9 mouse cellular contexts compared by ENCODE assay signal in the genomic region with DNA sequence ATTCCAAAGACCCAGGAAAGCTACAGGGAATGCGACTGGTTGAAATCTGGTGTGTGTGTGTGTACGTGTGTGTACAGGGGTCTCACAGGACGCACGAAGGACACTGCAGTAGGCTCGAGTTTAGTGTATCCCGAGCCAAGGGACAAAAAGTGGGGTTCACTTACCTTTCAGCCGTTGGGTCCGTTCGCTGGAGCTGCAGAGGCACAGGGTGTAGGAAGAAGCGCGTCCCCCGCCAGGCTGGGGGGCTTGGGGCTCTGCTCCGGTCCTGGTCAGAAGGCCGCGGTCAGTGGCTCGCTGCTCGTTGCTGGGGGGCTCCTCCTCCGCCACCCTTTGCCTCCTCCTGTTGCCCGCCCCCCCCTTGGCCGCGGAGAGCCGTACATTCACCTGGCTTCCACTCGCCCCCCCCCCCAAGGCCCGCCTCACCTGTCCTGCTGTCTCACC. TPM values are rescaled to one million over a fixed set of nuclear protein-coding genes. Genes with fewer than 3 reads are reported as not detected.
DNase-seq lines count a peak whose midpoint lies in the region; ATAC-seq and TF ChIP-seq lines count a peak whose summit lies in the region.
"Had no signal": no experiment of that assay in that cellular context is flagged by ENCODE, and none has a peak within 500 bp of the region (broad histone marks: within the 10 kb centered on the region; RNA-seq: fewer than 3 reads in every experiment).

No protein-coding gene starts in this region.

- H3K79me2 ChIP-seq in macrophage (ENCODE audit: inconsistent target), result peaks cover 50% of the 10 kb centered on the region

- WGBS in heart, embryonic 11.5 days (ENCODE audit: insufficient replicate concordance), result 1% methylated on average over 17 of the region's 24 CpGs
- WGBS in kidney, postnatal 0 days, result 0% methylated on average over 21 of the region's 24 CpGs
- 0% methylated on average over 19 of the region's 24 CpGs for WGBS in macrophage (ENCODE audit: missing documents)

- no peak for ATAC-seq in heart, embryonic 11.5 days (replicated peaks; ENCODE audit: insufficient number of reproducible peaks, low FRiP score, low TSS enrichment)
- ATAC-seq in kidney, postnatal 0 days (replicated peaks; ENCODE audit: low FRiP score, low read depth), result no peak

- peaks cover 30% of the 10 kb centered on the region for H3K4me1 ChIP-seq in heart, embryonic 11.5 days (ENCODE audit: control insufficient read depth, insufficient read depth, low read length)
- H3K4me1 ChIP-seq in kidney, postnatal 0 days (replicated peaks; ENCODE audit: insufficient read depth, low read length), result peaks cover 26% of the 10 kb centered on the region

- TF ChIP-seq CTCF in kidney, postnatal 0 days (IDR thresholded peaks at IDR 0.05; ENCODE audit: low read depth), result no peak

- peak; percentile 43 to 45 for DNase-seq in spleen, postnatal 10 days (ENCODE audit: low spot score in 2 of 2)
- no peak for DNase-seq in spleen, adult 12 weeks (ENCODE audit: low spot score)
- peak; percentile 73 for DNase-seq in cerebellum, adult 9-10 months
- DNase-seq in kidney, postnatal 0 days (ENCODE audit: low spot score), result peak; percentile 30
- DNase-seq in right cerebral cortex, postnatal 36 days (ENCODE audit: low spot score in 2 of 2), result no peak
- no peak for DNase-seq in left cerebral cortex, postnatal 36 days (ENCODE audit: low spot score in 2 of 2)

- H3K9me3 ChIP-seq in heart, embryonic 11.5 days (replicated peaks; ENCODE audit: control insufficient read depth, low read length), result no peaks in the 10 kb centered on the region
- H3K9me3 ChIP-seq in kidney, postnatal 0 days (replicated peaks; ENCODE audit: low read length), result no peaks in the 10 kb centered on the region

- intact Hi-C loops in left cerebral cortex, postnatal 36 days (cut with DNase I), result no loop called here

- H3K4me3 ChIP-seq in heart, embryonic 11.5 days (ENCODE audit: low read depth, low read length), result peak overlapping the region; percentile 70
- H3K4me3 ChIP-seq in kidney, postnatal 0 days (replicated peaks; ENCODE audit: low read depth, low read length), result peak overlapping the region; percentile 51
- H3K4me3 ChIP-seq in macrophage (ENCODE audit: inconsistent target), result peak overlapping the region; percentile 85

- H3K9ac ChIP-seq in heart, embryonic 11.5 days (ENCODE audit: low read depth, low read length), result peak overlapping the region; percentile 86
- H3K9ac ChIP-seq in kidney, postnatal 0 days (ENCODE audit: low read depth, low read length), result peak overlapping the region; percentile 76

- peak overlapping the region; percentile 100 for H3K4me2 ChIP-seq in heart, embryonic 11.5 days
- peak overlapping the region; percentile 99 for H3K4me2 ChIP-seq in kidney, postnatal 0 days (ENCODE audit: low read length)

- no peak overlapping the region for H3K27ac ChIP-seq in heart, embryonic 11.5 days (ENCODE audit: low read depth, low read length)
- peak overlapping the region; percentile 88 for H3K27ac ChIP-seq in kidney, postnatal 0 days
- peak overlapping the region; percentile 96 for H3K27ac ChIP-seq in macrophage

- no peaks in the 10 kb centered on the region for H3K36me3 ChIP-seq in heart, embryonic 11.5 days (ENCODE audit: control insufficient read depth, insufficient read depth, low read length)
- H3K36me3 ChIP-seq in kidney, postnatal 0 days (ENCODE audit: insufficient read depth, low read length), result no peaks in the 10 kb centered on the region
- H3K36me3 ChIP-seq in macrophage (ENCODE audit: inconsistent target), result no peaks in the 10 kb centered on the region

- no peaks in the 10 kb centered on the region for H3K27me3 ChIP-seq in heart, embryonic 11.5 days (ENCODE audit: control insufficient read depth, insufficient read depth, low read length)
- no peaks in the 10 kb centered on the region for H3K27me3 ChIP-seq in kidney, postnatal 0 days (ENCODE audit: insufficient read depth, low read length)

RNA-seq across cellular contexts. Expression of a gene that starts 1.7 kb away (rescaled TPM):
- polyA plus RNA-seq in heart, embryonic 11.5 days (2014; fragmentation: Nextera tagmentation; extraction: Ambion mirVana), result 1.2 and 2.2 TPM in 2 replicates
- 4.3 TPM in 2 replicates for polyA plus RNA-seq in kidney, postnatal 0 days (2015; fragmentation: Nextera tagmentation; extraction: Ambion mirVana)
- total RNA-seq in macrophage (2018; cell fraction: chromatin; rRNA removed), result 10 to 100 TPM in 20 of 26 experiments, 1 to 10 TPM in 6; 2.5 to 53.1 (median 18.1) TPM
- 10 to 100 TPM; 23.0 to 84.5 (median 54.9) TPM for total RNA-seq in macrophage (2018; cell fraction: cytosol; rRNA removed)
- 10 to 100 TPM; 11.2 to 95.4 (median 44.7) TPM for total RNA-seq in macrophage (2018; cell fraction: nucleus; rRNA removed)
- 41.6 to 50.1 TPM (median 42.1 TPM) in 3 replicates for polyA plus RNA-seq in macrophage (2018)
- total RNA-seq in left cerebral cortex, postnatal 36 days (2021), result 10 to 100 TPM; 10.9 to 18.6 TPM

RNA-seq across cellular contexts. Expression of a gene that starts 9.7 kb away (rescaled TPM):
- not detected in 2 replicates for polyA plus RNA-seq in heart, embryonic 11.5 days (2014; fragmentation: Nextera tagmentation; extraction: Ambion mirVana)
- polyA plus RNA-seq in kidney, postnatal 0 days (2015; fragmentation: Nextera tagmentation; extraction: Ambion mirVana), result 0.16 TPM in 1 of 2 replicates, not detected in the other
- total RNA-seq in macrophage (2018; cell fraction: chromatin; rRNA removed), result 1 to 10 TPM in 16 of 26 experiments, under 1 TPM in 1, not detected in 9; 0.53 to 6.3 (median 2.0) TPM
- total RNA-seq in macrophage (2018; cell fraction: cytosol; rRNA removed), result under 1 TPM in 5 of 26 experiments, not detected in 21; 0.07 to 0.24 (median 0.11) TPM
- total RNA-seq in macrophage (2018; cell fraction: nucleus; rRNA removed), result 1 to 10 TPM in 16 of 26 experiments, under 1 TPM in 6, not detected in 4; 0.39 to 8.9 (median 2.0) TPM
- polyA plus RNA-seq in macrophage (2018), result not detected in 3 replicates
- total RNA-seq in left cerebral cortex, postnatal 36 days (2021), result 1 to 10 TPM; 4.2 to 5.3 TPM
- total RNA-seq: common myeloid progenitor, adult 5-6 weeks had no signal

RNA-seq across cellular contexts. Expression of a gene that starts 18.8 kb away (rescaled TPM):
- 33.7 and 34.2 TPM in 2 replicates for polyA plus RNA-seq in heart, embryonic 11.5 days (2014; fragmentation: Nextera tagmentation; extraction: Ambion mirVana)
- polyA plus RNA-seq in kidney, postnatal 0 days (2015; fragmentation: Nextera tagmentation; extraction: Ambion mirVana), result 28.8 and 29.8 TPM in 2 replicates
- total RNA-seq in macrophage (2018; cell fraction: chromatin; rRNA removed), result 10 to 100 TPM; 14.7 to 55.7 (median 35.5) TPM
- 10 to 100 TPM; 12.4 to 27.6 (median 19.2) TPM for total RNA-seq in macrophage (2018; cell fraction: cytosol; rRNA removed)
- total RNA-seq in macrophage (2018; cell fraction: nucleus; rRNA removed), result 10 to 100 TPM; 11.5 to 47.7 (median 28.4) TPM
- polyA plus RNA-seq in macrophage (2018), result 11.3 to 17.1 TPM (median 16.4 TPM) in 3 replicates
- total RNA-seq in left cerebral cortex, postnatal 36 days (2021), result 10 to 100 TPM; 31.0 to 32.5 TPM

RNA-seq across cellular contexts. Expression of a gene that starts 25.3 kb away (rescaled TPM):
- polyA plus RNA-seq in heart, embryonic 11.5 days (2014; fragmentation: Nextera tagmentation; extraction: Ambion mirVana), result 399 and 411 TPM in 2 replicates
- polyA plus RNA-seq in kidney, postnatal 0 days (2015; fragmentation: Nextera tagmentation; extraction: Ambion mirVana), result 315 and 326 TPM in 2 replicates
- total RNA-seq in macrophage (2018; cell fraction: chromatin; rRNA removed), result 10 to 100 TPM in 1 of 26 experiments, 1 to 10 TPM in 4, under 1 TPM in 1, not detected in 20; 0.84 to 11.0 (median 1.2) TPM
- 10 to 100 TPM in 2 of 26 experiments, 1 to 10 TPM in 24; 3.7 to 12.0 (median 7.7) TPM for total RNA-seq in macrophage (2018; cell fraction: cytosol; rRNA removed)
- 1 to 10 TPM in 25 of 26 experiments, not detected in 1; 1.2 to 8.0 (median 2.1) TPM for total RNA-seq in macrophage (2018; cell fraction: nucleus; rRNA removed)
- polyA plus RNA-seq in macrophage (2018), result 6.1 to 27.6 TPM (median 13.1 TPM) in 3 replicates
- total RNA-seq in left cerebral cortex, postnatal 36 days (2021), result 1 to 10 TPM; 2.1 to 2.3 TPM

RNA-seq across cellular contexts. Expression of a gene that starts 25.4 kb away (rescaled TPM):
- polyA plus RNA-seq in heart, embryonic 11.5 days (2014; fragmentation: Nextera tagmentation; extraction: Ambion mirVana), result 42.3 and 51.5 TPM in 2 replicates
- polyA plus RNA-seq in kidney, postnatal 0 days (2015; fragmentation: Nextera tagmentation; extraction: Ambion mirVana), result 72.0 and 73.2 TPM in 2 replicates
- total RNA-seq in macrophage (2018; cell fraction: chromatin; rRNA removed), result 10 to 100 TPM; 48.7 to 87.6 (median 68.7) TPM
- total RNA-seq in macrophage (2018; cell fraction: cytosol; rRNA removed), result 10 to 100 TPM; 33.2 to 42.6 (median 38.5) TPM
- 10 to 100 TPM; 43.0 to 71.0 (median 53.3) TPM for total RNA-seq in macrophage (2018; cell fraction: nucleus; rRNA removed)
- polyA plus RNA-seq in macrophage (2018), result 32.7 to 33.3 TPM (median 32.9 TPM) in 3 replicates
- 10 to 100 TPM; 10.6 to 16.0 TPM for total RNA-seq in left cerebral cortex, postnatal 36 days (2021)

Comparison
In these comparisons a context has a peak if more than half of its experiments do, and no peak if none do; other contexts are left out.
1. DNase-seq: peak in spleen, postnatal 10 days (2 of 2), cerebellum, adult 9-10 months (single experiment) and kidney, postnatal 0 days (single experiment); none in spleen, adult 12 weeks (single experiment), right cerebral cortex, postnatal 36 days (0 of 2) and left cerebral cortex, postnatal 36 days (0 of 2).
2. Peak in every context shown above with its lines, with median percentiles within 50 percentile points of each other: H3K4me3 ChIP-seq.